Mouse (Mus musculus): Measurements from ENCODE around the gene Colq. TPM values are rescaled to one million over a fixed set of nuclear protein-coding genes. Genes with fewer than 3 reads are reported as not detected.
A peak's percentile ranks its signal among the peaks of the same experiment; 100 is the strongest.

The Colq gene
- polyA plus RNA-seq, 1 experiment from 2014 or later, result 0.20 TPM

DNA sequence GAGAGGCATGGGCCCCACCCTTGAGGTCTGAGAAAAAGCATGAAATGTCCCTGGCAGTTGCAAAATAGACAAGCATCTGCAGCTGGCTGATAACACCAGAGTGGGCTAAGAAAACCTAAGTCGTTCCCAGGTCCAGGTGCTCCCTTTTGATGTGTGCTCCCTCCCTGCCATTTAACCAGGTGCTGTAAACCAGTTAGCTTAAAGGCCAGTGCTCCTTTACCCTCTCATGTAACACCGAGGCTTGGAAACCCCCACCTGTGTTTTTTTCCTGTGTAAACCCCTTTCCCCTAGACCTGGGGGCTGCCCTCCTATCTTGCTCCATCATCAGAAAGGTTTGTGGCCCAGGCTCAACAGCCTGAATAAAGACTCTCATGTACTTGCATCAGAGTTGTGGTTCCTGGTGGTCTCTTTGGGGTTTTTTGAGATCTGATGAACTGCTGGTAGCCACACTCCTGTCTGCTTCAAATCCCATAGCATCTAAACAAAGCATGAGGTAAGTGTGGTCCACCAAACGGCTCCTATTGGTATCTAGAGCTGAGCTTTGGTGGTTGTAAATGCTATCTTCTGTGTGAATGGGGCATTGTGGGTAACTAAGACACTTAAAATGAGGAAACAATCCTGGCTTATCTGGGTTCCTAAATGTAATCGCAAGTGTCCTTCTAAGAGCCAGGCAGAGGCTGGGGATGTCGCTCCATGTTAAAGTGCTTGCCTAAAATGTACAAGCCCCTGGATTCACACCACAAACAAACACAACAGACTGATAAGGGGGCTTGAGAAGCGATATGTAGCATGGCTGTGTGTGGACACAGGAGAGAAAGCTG lies 20.8 kb downstream of the Colq start:
- no peak for DNase-seq (ENCODE audit: low spot score)
- no peaks in the 10 kb centered on the region; the same call in none of the 2 replicates for H3K27me3 ChIP-seq (ENCODE audit: low read depth, poor library complexity, severe bottlenecking)
- H3K4me3 ChIP-seq, result no peak overlapping the region
- H3K9me3 ChIP-seq (replicated peaks), result no peaks in the 10 kb centered on the region
- no peaks in the 10 kb centered on the region for H3K36me3 ChIP-seq
- H3K27ac ChIP-seq, result no peak overlapping the region
- WGBS, result 64% methylated on average over 6 of the region's 6 CpGs
- peaks cover 18% of the 10 kb centered on the region for H3K4me1 ChIP-seq

DNA sequence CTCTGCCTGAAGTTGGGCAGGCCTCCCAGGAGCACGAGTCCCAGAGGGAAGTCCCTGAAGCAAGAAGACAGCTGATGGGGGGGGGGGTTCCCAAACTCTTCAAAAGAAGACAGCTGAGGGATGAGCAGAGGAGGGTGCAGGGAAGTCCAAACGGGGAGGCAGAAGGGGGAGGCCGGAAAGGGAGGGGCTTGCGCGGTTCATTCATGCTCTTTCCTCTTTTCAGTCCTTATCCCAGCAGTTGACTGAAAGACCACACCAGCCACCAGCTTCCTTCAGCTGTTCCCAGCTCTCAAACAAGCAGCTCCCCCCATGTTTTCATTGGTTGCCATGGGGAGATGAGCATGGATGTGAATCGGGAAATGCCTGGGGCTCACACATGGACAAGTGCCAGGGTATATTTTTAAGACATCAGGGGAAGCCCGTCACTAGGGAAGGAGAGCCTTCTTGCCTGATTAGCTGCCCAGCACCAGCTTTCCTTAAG lies 22.0 kb downstream of the Colq start:
- no peak for DNase-seq (ENCODE audit: low spot score)

DNA sequence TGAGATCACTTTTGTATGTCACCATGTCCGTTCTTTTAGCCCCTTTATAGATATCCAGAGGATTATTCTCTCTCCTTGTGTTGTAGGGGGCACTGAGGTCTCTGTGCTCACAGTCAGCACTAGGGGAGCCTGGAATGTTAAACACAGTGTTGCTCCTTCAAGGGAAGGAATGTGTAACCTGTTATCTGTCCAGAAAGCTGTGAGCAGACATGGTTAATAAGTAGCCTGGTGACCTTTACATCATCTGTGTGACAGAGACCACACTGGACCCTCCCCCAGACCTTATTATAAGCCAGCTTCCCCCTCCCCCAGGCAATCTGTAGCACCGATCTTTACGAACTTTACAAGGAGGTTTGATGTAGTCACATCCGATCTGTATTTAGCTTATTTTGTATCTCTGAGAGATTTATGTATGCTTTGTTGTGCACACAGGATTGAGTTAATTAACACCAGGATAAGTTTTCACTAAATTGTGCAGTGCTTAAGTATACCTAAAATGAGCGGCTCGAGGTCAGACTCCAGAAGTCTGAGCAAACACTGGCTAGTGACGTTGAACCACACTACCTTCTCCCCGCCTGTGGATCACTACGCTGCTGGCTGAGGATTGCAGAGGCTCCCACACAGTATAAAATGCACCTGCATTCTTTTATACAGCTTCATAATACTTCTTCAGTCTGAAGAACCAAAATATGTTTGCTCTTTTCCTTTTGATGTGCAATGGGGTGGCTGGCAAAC lies 25.5 kb downstream of the Colq start:
- peaks cover 36% of the 10 kb centered on the region for H3K4me1 ChIP-seq
- H3K27ac ChIP-seq, result peak overlapping the region; percentile 64; the same call in 1 of the 2 replicates
- 46% methylated on average over 9 of the region's 9 CpGs for WGBS
- H3K4me3 ChIP-seq, result no peak overlapping the region
- no peaks in the 10 kb centered on the region for H3K9me3 ChIP-seq (replicated peaks)
- H3K36me3 ChIP-seq, result no peaks in the 10 kb centered on the region
- H3K27me3 ChIP-seq (ENCODE audit: low read depth, poor library complexity, severe bottlenecking), result no peaks in the 10 kb centered on the region; the same call in 1 of the 2 replicates
- DNase-seq (ENCODE audit: low spot score), result no peak

More for the DNA sequence above, 22.0 kb downstream of the Colq start:
- H3K4me1 ChIP-seq, result peaks cover 27% of the 10 kb centered on the region
- no peaks in the 10 kb centered on the region; the same call in none of the 2 replicates for H3K27me3 ChIP-seq (ENCODE audit: low read depth, poor library complexity, severe bottlenecking)
- no peak overlapping the region for H3K27ac ChIP-seq
- no peak overlapping the region for H3K4me3 ChIP-seq
- WGBS, result 72% methylated on average over 7 of the region's 7 CpGs
- H3K36me3 ChIP-seq, result no peaks in the 10 kb centered on the region
- H3K9me3 ChIP-seq (replicated peaks), result no peaks in the 10 kb centered on the region

DNA sequence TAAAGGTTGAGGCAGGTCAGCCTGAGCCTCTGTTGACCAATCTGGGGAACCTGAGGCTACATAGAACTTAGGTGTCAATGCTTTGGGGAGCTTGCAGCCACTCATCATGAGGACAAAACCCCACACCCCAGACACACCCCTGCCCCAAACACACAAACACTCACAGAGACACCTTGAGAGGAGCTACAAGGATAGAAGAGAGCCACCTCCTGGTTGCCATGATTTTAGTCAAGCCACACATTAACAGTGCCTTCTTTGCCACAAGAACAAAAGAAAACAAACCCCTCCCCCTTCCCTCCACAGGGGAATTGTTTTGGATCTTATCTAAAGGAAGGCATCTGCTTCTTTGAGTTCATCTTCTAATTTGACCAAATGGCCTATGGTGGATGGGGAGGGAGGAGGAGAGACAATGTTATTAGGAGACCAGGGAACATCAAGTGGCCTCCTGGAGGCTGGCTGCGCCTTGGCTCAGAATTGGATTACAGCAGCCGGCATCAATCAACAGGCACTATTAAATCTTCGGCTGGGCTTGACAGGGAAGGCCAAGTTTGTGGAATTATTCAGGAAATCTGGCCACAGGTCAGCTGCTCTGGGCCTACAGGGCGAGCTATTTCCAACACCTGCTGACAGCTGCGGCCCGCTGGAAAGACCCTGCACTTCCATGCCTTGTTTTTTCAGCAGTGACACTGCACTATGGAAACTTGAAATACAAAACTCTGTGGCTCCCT lies 26.5 kb downstream of the Colq start:
- Histone ChIP-seq H3K4me1 (peaks cover 40% of the 10 kb centered on the region), H3K36me3 (no peaks in the 10 kb centered on the region)
- WGBS, result 13% methylated on average over 6 of the region's 6 CpGs

DNA sequence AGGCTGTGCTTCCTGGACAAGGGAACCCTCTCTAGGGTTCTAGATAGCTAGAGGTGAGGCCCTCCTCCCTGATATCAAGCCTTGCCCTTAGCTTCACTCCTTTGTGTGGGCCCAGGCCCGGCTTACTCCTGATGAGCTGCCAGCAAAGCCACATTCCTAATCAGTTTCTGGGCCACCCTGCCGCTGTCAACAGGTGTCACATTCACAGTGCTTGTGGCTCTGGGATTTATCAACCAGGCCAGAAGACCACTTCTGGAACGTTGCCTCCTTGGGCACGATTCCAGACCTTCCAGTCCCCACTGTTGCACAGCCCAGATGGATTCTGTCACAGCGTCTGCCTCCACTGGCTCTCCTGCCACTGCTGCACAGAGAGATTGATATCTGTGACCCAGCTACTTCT lies 30.3 kb downstream of the Colq start:
- H3K36me3 ChIP-seq, result no peaks in the 10 kb centered on the region
- 40% methylated on average over 5 of the region's 5 CpGs for WGBS
- H3K9me3 ChIP-seq (replicated peaks), result no peaks in the 10 kb centered on the region
- DNase-seq (ENCODE audit: low spot score), result no peak
- peaks cover 39% of the 10 kb centered on the region for H3K4me1 ChIP-seq
- no peak overlapping the region for H3K4me3 ChIP-seq
- no peaks in the 10 kb centered on the region for H3K27me3 ChIP-seq (ENCODE audit: low read depth, poor library complexity, severe bottlenecking)
- peak overlapping the region; percentile 56; the same call in 1 of the 2 replicates for H3K27ac ChIP-seq

More for the DNA sequence above, 26.5 kb downstream of the Colq start:
- Histone ChIP-seq H3K27ac (peak overlapping the region; percentile 64; the same call in 1 of the 2 replicates), H3K27me3 (ENCODE audit: low read depth, poor library complexity, severe bottlenecking) (no peaks in the 10 kb centered on the region; the same call in 1 of the 2 replicates), H3K4me3 (no peak overlapping the region), H3K9me3 (replicated peaks) (no peaks in the 10 kb centered on the region)
- peak; percentile 72 for DNase-seq (ENCODE audit: low spot score)

DNA sequence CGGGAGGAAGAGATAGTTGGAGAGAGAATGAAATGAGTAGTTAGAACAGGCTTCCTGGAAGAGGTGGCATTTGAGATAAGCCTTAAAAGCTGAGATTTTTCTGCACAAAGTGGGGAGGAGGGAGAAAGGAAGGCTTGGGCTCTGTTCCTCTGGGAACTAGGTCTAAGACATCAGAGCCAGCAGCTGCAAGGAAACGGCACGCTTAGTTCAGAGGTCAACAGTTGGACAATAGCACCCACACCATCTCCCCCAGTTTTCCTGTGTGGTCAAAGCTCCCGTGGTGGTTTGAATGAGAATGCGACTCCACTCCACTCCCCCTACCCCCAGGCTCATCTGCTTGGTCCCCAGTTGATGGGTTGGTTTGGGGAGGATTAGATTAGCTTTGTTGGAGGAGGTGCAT lies 31.9 kb downstream of the Colq start:
- no peaks in the 10 kb centered on the region for H3K27me3 ChIP-seq (ENCODE audit: low read depth, poor library complexity, severe bottlenecking)
- no peak overlapping the region for H3K4me3 ChIP-seq
- no peak for DNase-seq (ENCODE audit: low spot score)
- 73% methylated on average over 5 of the region's 5 CpGs for WGBS
- no peaks in the 10 kb centered on the region for H3K36me3 ChIP-seq
- no peak overlapping the region for H3K27ac ChIP-seq
- no peaks in the 10 kb centered on the region for H3K9me3 ChIP-seq (replicated peaks)
- H3K4me1 ChIP-seq, result peaks cover 28% of the 10 kb centered on the region

DNA sequence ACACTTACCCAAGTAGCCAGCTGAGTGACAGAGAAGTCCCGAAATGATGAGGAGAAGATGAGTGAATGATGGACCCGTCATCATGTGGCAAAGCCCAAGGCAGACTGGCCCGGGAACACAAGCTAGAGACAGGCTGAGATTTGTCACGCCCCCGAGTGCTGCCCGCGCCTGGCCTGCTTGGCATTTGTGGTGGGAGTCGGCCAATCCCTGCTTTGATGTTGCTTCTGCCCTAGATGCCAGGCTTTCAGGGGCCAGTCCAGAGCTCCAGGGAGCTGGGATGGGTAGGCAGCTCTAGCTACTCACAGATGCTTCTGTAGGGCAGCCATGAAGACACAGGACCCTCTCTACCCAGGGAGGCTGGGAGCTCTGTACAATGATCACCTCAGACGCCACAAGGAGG lies 33.4 kb downstream of the Colq start:
- Histone ChIP-seq H3K36me3 (no peaks in the 10 kb centered on the region), H3K4me3 (no peak overlapping the region), H3K9me3 (replicated peaks) (no peaks in the 10 kb centered on the region), H3K27me3 (ENCODE audit: low read depth, poor library complexity, severe bottlenecking) (no peaks in the 10 kb centered on the region), H3K27ac (no peak overlapping the region), H3K4me1 (peaks cover 27% of the 10 kb centered on the region)
- WGBS, result 65% methylated on average over 9 of the region's 9 CpGs
- DNase-seq (ENCODE audit: low spot score), result no peak

DNA sequence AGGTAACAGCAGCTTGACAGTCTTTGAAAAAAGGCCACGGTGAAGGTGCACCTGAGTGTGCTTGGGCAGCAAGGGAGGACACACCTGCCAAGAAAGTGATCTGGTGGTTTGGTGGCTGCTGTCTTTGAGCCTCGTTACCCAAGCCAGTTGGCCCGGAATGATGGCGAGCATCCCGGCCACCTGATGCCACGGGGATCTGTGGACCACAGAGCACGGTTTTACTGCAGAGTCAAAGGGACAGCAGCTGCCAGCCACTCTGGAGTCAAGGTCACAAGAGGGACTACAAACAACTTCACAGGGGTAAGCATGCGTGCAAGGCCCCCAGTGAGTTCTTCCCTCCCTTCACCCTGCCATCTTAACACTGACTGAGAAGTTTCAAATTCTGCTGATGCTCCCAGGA lies 33.9 kb downstream of the Colq start:
- no peak overlapping the region for H3K4me3 ChIP-seq
- WGBS, result 92% methylated on average over 8 of the region's 8 CpGs
- no peaks in the 10 kb centered on the region for H3K9me3 ChIP-seq (replicated peaks)
- no peaks in the 10 kb centered on the region for H3K36me3 ChIP-seq
- peaks cover 27% of the 10 kb centered on the region for H3K4me1 ChIP-seq
- no peak overlapping the region for H3K27ac ChIP-seq
- no peak for DNase-seq (ENCODE audit: low spot score)
- H3K27me3 ChIP-seq (ENCODE audit: low read depth, poor library complexity, severe bottlenecking), result no peaks in the 10 kb centered on the region

DNA sequence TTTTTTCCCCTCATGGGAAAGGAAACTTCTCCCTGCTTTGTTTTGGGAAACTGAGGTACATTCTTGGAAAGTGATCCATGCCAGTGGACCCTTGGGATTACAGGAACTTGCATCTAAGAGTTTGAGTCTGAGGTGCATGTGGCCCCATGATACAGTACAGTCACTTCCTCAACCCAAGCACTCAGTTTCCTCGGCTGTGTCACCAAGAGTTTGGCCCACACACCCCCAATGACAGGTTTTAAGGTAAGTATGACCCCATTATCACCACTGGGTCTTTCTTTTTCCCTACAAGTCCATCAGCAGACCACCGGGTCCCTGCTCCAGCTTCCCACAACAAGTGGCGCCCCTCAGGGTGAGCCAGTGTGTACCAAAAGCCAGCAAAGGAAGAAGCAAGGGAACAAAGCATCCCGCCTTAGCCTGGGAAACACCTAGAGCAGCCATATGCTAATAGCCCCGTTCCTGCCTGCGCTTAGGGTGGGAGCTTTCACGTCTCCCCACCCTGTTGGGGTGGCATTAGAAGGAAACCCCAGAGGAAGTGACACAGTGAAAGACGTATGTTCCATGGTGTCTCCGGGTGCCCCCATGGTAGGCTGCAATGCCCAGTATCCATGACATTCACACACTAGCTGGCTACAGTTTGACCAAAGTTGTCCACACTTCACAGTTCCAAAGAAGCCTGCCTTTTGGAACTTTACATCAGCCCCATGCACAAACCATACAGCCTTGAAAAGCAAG lies 34.5 kb downstream of the Colq start:
- Histone ChIP-seq H3K27me3 (ENCODE audit: low read depth, poor library complexity, severe bottlenecking) (no peaks in the 10 kb centered on the region), H3K27ac (0 out of 2 replicates have a peak overlapping the region, but pooled peaks have one; percentile 42)
- 88% methylated on average over 9 of the region's 9 CpGs for WGBS

DNA sequence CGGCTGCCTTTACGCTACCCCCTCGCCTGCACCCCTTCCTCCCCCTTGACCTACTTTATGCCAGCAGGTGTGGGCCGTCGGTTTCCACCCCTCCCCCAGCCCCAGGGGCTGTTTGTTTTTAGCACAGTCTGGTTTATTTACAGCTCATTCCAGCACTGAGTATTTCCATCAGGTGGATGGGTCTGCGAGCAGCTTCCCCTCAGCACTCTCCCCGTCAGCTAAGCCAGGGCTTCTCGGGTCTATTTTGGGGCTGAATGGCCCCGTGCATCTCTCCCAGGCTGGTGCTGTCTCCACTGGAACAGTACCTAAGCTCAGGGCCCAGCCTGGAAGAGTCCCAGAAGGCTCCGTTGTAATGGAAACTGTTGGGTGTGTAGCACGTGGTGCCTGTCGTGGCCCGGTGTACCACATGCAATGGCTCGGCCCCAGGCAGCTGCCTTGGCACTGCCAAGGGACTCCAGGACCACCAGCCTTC lies 35.1 kb downstream of the Colq start:
- peak overlapping the region; percentile 42; the same call in 1 of the 2 replicates for H3K27ac ChIP-seq
- H3K27me3 ChIP-seq (ENCODE audit: low read depth, poor library complexity, severe bottlenecking), result no peaks in the 10 kb centered on the region
- WGBS, result 71% methylated on average over 14 of the region's 14 CpGs
- H3K4me3 ChIP-seq, result no peak overlapping the region
- H3K4me1 ChIP-seq, result peaks cover 23% of the 10 kb centered on the region
- DNase-seq (ENCODE audit: low spot score), result no peak
- H3K9me3 ChIP-seq (replicated peaks), result no peaks in the 10 kb centered on the region
- H3K36me3 ChIP-seq, result no peaks in the 10 kb centered on the region

More for the DNA sequence above, 34.5 kb downstream of the Colq start:
- H3K4me3 ChIP-seq, result no peak overlapping the region
- H3K36me3 ChIP-seq, result no peaks in the 10 kb centered on the region
- H3K4me1 ChIP-seq, result peaks cover 27% of the 10 kb centered on the region
- no peaks in the 10 kb centered on the region for H3K9me3 ChIP-seq (replicated peaks)
- DNase-seq (ENCODE audit: low spot score), result no peak

DNA sequence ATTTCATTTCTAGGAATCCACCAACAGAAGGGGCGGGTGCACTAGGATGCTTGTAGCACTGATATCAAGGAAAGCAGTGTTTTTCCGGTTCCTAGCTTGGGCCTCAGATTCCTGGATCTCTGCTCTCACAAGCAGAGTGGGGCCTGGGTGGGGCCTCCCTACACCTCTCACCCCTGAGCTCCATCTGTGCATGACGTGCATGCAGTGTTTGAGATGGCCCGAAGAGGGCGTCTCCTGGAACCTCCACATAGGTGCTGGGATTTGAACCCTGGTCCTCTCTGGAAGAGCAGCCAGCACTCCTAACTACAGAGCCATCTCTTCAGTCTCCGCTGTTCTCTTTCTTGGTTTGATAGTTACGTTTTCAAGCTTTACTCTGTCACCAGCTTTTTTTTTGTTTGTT lies 36.1 kb downstream of the Colq start:
- no peak overlapping the region for H3K4me3 ChIP-seq
- DNase-seq (ENCODE audit: low spot score), result no peak
- H3K4me1 ChIP-seq, result peaks cover 14% of the 10 kb centered on the region
- 94% methylated on average over 7 of the region's 7 CpGs for WGBS
- no peaks in the 10 kb centered on the region for H3K9me3 ChIP-seq (replicated peaks)
- H3K27me3 ChIP-seq (ENCODE audit: low read depth, poor library complexity, severe bottlenecking), result no peaks in the 10 kb centered on the region
- H3K27ac ChIP-seq, result no peak overlapping the region
- no peaks in the 10 kb centered on the region for H3K36me3 ChIP-seq

DNA sequence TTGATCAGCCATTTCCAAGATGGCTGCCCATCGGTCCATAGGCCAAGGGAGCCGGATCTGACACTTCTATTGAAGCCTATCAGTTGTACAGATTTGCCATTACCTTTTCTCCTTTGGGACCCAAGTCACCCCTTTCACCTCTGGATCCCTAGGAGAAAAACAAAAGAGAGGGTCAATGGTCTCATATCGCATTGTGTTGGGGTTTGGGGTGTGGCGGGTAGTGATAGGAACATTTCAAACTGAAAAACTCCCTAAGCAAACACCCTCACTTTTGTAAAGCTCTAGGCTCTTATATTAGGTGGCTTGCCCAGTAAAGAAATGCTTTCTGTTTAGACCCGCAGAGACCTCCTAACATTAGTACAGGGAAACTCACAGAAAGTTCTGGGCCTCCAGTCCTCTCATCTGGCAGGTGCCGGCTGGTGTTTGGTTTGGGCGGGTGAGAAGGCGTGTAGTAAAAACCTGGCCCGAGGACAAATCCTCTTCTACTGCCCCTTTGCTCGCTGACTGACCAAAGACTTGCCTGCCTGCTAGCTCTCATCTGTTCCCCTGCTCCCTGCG lies 47.2 kb downstream of the Colq start:
- no peaks in the 10 kb centered on the region for H3K9me3 ChIP-seq (replicated peaks)
- WGBS, result 79% methylated on average over 11 of the region's 11 CpGs
- DNase-seq (ENCODE audit: low spot score), result no peak
- H3K4me1 ChIP-seq, result no peaks in the 10 kb centered on the region
- H3K4me3 ChIP-seq, result no peak overlapping the region
- H3K36me3 ChIP-seq, result no peaks in the 10 kb centered on the region
- no peaks in the 10 kb centered on the region for H3K27me3 ChIP-seq (ENCODE audit: low read depth, poor library complexity, severe bottlenecking)
- peak overlapping the region; percentile 21; the same call in 1 of the 2 replicates for H3K27ac ChIP-seq
